Mouse (Mus musculus) heart, embryonic 12.5 days (tissue): ENCODE measurements around the gene Gale. TPM values are rescaled to one million over a fixed set of nuclear protein-coding genes. Genes with fewer than 3 reads are reported as not detected.

Experiments
- ATAC-seq: fragments of 200-750 bp; cut with Nextera tagmentation; 2 replicates; pipeline ENCODE4 v1.8.0; 2017; ENCODE audit warnings: moderate TSS enrichment, moderate library complexity; ENCODE audit not compliant: insufficient number of reproducible peaks, low FRiP score
- H3K27ac ChIP-seq: fragments of 300-500 bp; sonication (generic); 2 replicates; pipeline ENCODE4 v1.5.1; 2016; ENCODE audit warnings: mild to moderate bottlenecking, moderate library complexity; ENCODE audit not compliant: poor library complexity, severe bottlenecking
- H3K27me3 ChIP-seq: fragments of 300-500 bp; sonication (generic); replicated peaks from 2 replicates; pipeline ENCODE4 v1.6.1; 2016; ENCODE audit warnings: mild to moderate bottlenecking, moderate library complexity
- H3K36me3 ChIP-seq: fragments of 300-500 bp; sonication (generic); 2 replicates; pipeline ENCODE4 v1.6.1; 2016; ENCODE audit warnings: mild to moderate bottlenecking, moderate library complexity
- H3K4me1 ChIP-seq: fragments of 300-500 bp; sonication (generic); replicated peaks from 2 replicates; pipeline ENCODE4 v1.6.1; 2016; ENCODE audit warnings: mild to moderate bottlenecking
- H3K4me2 ChIP-seq: fragments of 300-500 bp; sonication (generic); 2 replicates; pipeline ENCODE4 v1.6.1; 2016; ENCODE audit warnings: mild to moderate bottlenecking, moderate library complexity
- H3K4me3 ChIP-seq: fragments of 300-500 bp; sonication (generic); 2 replicates; pipeline ENCODE4 v1.5.1; 2016; ENCODE audit warnings: mild to moderate bottlenecking
- H3K9ac ChIP-seq: fragments of 300-500 bp; sonication (generic); 2 replicates; pipeline ENCODE4 v1.6.1; 2016; ENCODE audit warnings: mild to moderate bottlenecking, moderate library complexity
- H3K9me3 ChIP-seq: fragments of 300-500 bp; sonication (generic); replicated peaks from 2 replicates; pipeline ENCODE4 v1.6.1; 2016; ENCODE audit warnings: mild to moderate bottlenecking, moderate library complexity
- WGBS: fragments of 180-500 bp; shearing (Covaris S2); methylation state at CpG from one replicate; pipeline ENCODE4 v1.1.7; 2016; 5-methylcytosine and 5-hydroxymethylcytosine counted together
- polyA plus RNA-seq: library from polyadenylated mRNA; unstranded; fragments of >200 nt; fragmentation: Nextera tagmentation; extraction: Ambion mirVana; gene quantifications from 2 replicates; pipeline ENCODE4 v1.2.1, GENCODE M21; 2016

Gene Gale
- polyA plus RNA-seq, 1 experiment from 2014 or later, result 28.8 TPM

GRCm38 (mm10) chr4:135985769-135986168, 22.2 kb downstream of the Gale start:
- ATAC-seq, result no peak
- peaks cover 26% of the 10 kb centered on the region for H3K4me1 ChIP-seq
- peak overlapping the region; percentile 87 for H3K4me2 ChIP-seq
- no peaks in the 10 kb centered on the region for H3K9me3 ChIP-seq
- H3K4me3 ChIP-seq, result peak overlapping the region; percentile 87
- H3K36me3 ChIP-seq, result peaks cover 42% of the 10 kb centered on the region
- H3K27me3 ChIP-seq, result no peaks in the 10 kb centered on the region
- H3K27ac ChIP-seq, result no peak overlapping the region
- WGBS, result 82% methylated on average over 7 of the region's 7 CpGs
- peak overlapping the region; percentile 99 for H3K9ac ChIP-seq

- peak overlapping the region; percentile 90 for H3K27ac ChIP-seq
- WGBS, result 7% methylated on average over 23 of the region's 23 CpGs
Measured at GRCm38 (mm10) chr4:135986301-135986942, 22.9 kb downstream of the Gale start.

GRCm38 (mm10) chr4:135986943-135987710, 23.6 kb downstream of the Gale start, which contains the start of gene Pithd1:
Pithd1 (minus strand) TSS chr4:135987264.
- Histone ChIP-seq H3K27ac (peak within 1 kb of the TSS; percentile 90), H3K9ac (peak within 1 kb of the TSS; percentile 99), H3K36me3 (peaks cover 32% of the 10 kb centered on the region), H3K27me3 (no peaks in the 10 kb centered on the region), H3K4me2 (peak within 1 kb of the TSS; percentile 87), H3K4me3 (peak within 1 kb of the TSS; percentile 87), H3K4me1 (peaks cover 26% of the 10 kb centered on the region), H3K9me3 (0 out of 2 replicates have a peak, but pooled peaks cover 4% of the 10 kb centered on the region)
- under 1% methylated on average over 81 of the region's 81 CpGs for WGBS
- peak; percentile 89 for ATAC-seq

More at GRCm38 (mm10) chr4:135986301-135986942, 22.9 kb downstream of the Gale start:
- Histone ChIP-seq H3K4me2 (peak overlapping the region; percentile 87), H3K4me3 (peak overlapping the region; percentile 87), H3K27me3 (no peaks in the 10 kb centered on the region), H3K4me1 (peaks cover 26% of the 10 kb centered on the region), H3K9me3 (0 out of 2 replicates have a peak, but pooled peaks cover under 1% of the 10 kb centered on the region), H3K36me3 (peaks cover 39% of the 10 kb centered on the region), H3K9ac (peak overlapping the region; percentile 99)
- ATAC-seq, result no peak; the same call in 1 of the 2 replicates

GRCm38 (mm10) chr4:135987714-135988113, 24.2 kb downstream of the Gale start:
- no peak for ATAC-seq
- peak overlapping the region; percentile 87 for H3K4me3 ChIP-seq
- H3K27ac ChIP-seq, result peak overlapping the region; percentile 90; the same call in 1 of the 2 replicates
- H3K9me3 ChIP-seq, result 0 out of 2 replicates have a peak, but pooled peaks cover 4% of the 10 kb centered on the region
- peaks cover 26% of the 10 kb centered on the region for H3K4me1 ChIP-seq
- peak overlapping the region; percentile 87 for H3K4me2 ChIP-seq
- peaks cover 28% of the 10 kb centered on the region for H3K36me3 ChIP-seq
- no peaks in the 10 kb centered on the region for H3K27me3 ChIP-seq
- WGBS, result 66% methylated on average over 9 of the region's 9 CpGs
- H3K9ac ChIP-seq, result peak overlapping the region; percentile 99

- Histone ChIP-seq H3K4me2 (no peak overlapping the region), H3K36me3 (no peaks in the 10 kb centered on the region), H3K27ac (no peak overlapping the region), H3K27me3 (no peaks in the 10 kb centered on the region), H3K9ac (no peak overlapping the region), H3K4me3 (no peak overlapping the region), H3K9me3 (peaks cover 10% of the 10 kb centered on the region; the same call in 1 of the 2 replicates), H3K4me1 (no peaks in the 10 kb centered on the region)
- ATAC-seq, result no peak
- 93% methylated on average over 6 of the region's 6 CpGs for WGBS
Measured at GRCm38 (mm10) chr4:135993941-135994340, 30.4 kb downstream of the Gale start.

- Histone ChIP-seq H3K4me2 (no peak overlapping the region), H3K9me3 (peaks cover 10% of the 10 kb centered on the region; the same call in 1 of the 2 replicates), H3K4me3 (no peak overlapping the region), H3K36me3 (no peaks in the 10 kb centered on the region), H3K9ac (no peak overlapping the region), H3K27ac (no peak overlapping the region), H3K27me3 (no peaks in the 10 kb centered on the region), H3K4me1 (no peaks in the 10 kb centered on the region)
- 78% methylated on average over 4 of the region's 4 CpGs for WGBS
- no peak for ATAC-seq
Measured at GRCm38 (mm10) chr4:135995118-135995517, 31.6 kb downstream of the Gale start.

GRCm38 (mm10) chr4:136004107-136004675, 40.7 kb downstream of the Gale start:
- Histone ChIP-seq H3K4me2 (no peak overlapping the region), H3K9me3 (no peaks in the 10 kb centered on the region), H3K9ac (no peak overlapping the region), H3K27ac (no peak overlapping the region), H3K4me3 (no peak overlapping the region), H3K27me3 (no peaks in the 10 kb centered on the region), H3K36me3 (peaks cover 76% of the 10 kb centered on the region), H3K4me1 (0 out of 2 replicates have a peak, but pooled peaks cover 3% of the 10 kb centered on the region)
- WGBS, result 82% methylated on average over 5 of the region's 5 CpGs
- no peak for ATAC-seq

- 90% methylated on average over 2 of the region's 2 CpGs for WGBS
- no peak for ATAC-seq
- 0 out of 2 replicates have a peak, but pooled peaks cover 3% of the 10 kb centered on the region for H3K4me1 ChIP-seq
- no peak overlapping the region for H3K4me2 ChIP-seq
- H3K27ac ChIP-seq, result no peak overlapping the region
- no peak overlapping the region for H3K9ac ChIP-seq
- peaks cover 83% of the 10 kb centered on the region for H3K36me3 ChIP-seq
- no peaks in the 10 kb centered on the region for H3K9me3 ChIP-seq
- H3K4me3 ChIP-seq, result no peak overlapping the region
- no peaks in the 10 kb centered on the region for H3K27me3 ChIP-seq
Measured at GRCm38 (mm10) chr4:136004921-136005320, 41.4 kb downstream of the Gale start.

GRCm38 (mm10) chr4:136006821-136007220, 43.3 kb downstream of the Gale start:
- no peak overlapping the region for H3K27ac ChIP-seq

GRCm38 (mm10) chr4:136008782-136009447, 45.4 kb downstream of the Gale start:
- H3K36me3 ChIP-seq, result peaks cover 93% of the 10 kb centered on the region
- 0 out of 2 replicates have a peak, but pooled peaks cover 3% of the 10 kb centered on the region for H3K4me1 ChIP-seq
- H3K27me3 ChIP-seq, result no peaks in the 10 kb centered on the region
- no peak overlapping the region for H3K4me2 ChIP-seq
- 94% methylated on average over 8 of the region's 8 CpGs for WGBS
- H3K27ac ChIP-seq, result no peak overlapping the region
- H3K9me3 ChIP-seq, result no peaks in the 10 kb centered on the region
- no peak for ATAC-seq
- H3K4me3 ChIP-seq, result no peak overlapping the region
- no peak overlapping the region for H3K9ac ChIP-seq

More at GRCm38 (mm10) chr4:136006821-136007220, 43.3 kb downstream of the Gale start:
- Histone ChIP-seq H3K4me2 (no peak overlapping the region), H3K27me3 (no peaks in the 10 kb centered on the region), H3K4me1 (0 out of 2 replicates have a peak, but pooled peaks cover 3% of the 10 kb centered on the region), H3K36me3 (peaks cover 93% of the 10 kb centered on the region), H3K9ac (no peak overlapping the region), H3K4me3 (no peak overlapping the region), H3K9me3 (no peaks in the 10 kb centered on the region)
- WGBS, result 89% methylated on average over 3 of the region's 3 CpGs
- ATAC-seq, result no peak
